Mouse (Mus musculus): ENCODE results near the gene Dand5.

Gene Dand5

DNA sequence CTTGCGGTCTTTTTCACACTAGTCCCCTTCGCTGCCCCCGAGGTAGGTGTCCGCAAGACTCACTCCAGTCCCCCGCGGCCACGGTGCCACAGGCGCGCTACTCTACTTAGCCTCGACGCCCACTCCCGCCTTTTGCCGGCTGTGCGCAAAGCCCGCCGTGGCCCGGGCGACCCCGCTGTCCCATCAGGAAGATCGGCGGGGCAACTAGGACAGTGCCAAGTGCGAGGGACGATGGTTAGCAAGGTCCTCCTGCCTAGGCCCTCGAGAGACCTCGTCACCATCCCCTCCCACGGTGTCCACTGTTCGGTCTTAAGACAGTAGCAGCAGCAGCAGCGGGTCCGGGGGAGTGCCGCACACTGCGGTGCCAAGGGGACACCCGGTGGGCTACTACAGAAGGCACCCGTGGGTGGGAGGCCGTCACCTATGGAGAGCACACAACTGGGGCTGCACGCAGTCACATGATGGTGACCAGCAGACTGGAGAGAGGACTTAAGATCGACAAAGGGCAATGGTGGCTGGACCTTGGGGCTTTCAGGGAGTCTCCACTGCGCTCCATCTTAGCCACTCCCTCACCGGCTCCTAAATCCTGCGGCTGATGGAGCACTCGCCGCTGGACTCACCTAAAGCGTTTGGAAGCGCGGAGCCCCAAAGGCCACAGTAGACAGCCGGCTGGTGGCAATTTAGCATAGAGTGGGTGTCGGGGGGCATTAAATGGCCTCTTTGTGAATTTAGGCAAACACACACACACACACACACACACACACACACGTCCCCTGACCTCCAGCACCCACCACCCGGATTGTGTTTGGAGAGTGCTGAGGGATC is 37.7 kb downstream of the Dand5 start:
- ATAC-seq (ENCODE audit: low TSS enrichment) = no peak

DNA sequence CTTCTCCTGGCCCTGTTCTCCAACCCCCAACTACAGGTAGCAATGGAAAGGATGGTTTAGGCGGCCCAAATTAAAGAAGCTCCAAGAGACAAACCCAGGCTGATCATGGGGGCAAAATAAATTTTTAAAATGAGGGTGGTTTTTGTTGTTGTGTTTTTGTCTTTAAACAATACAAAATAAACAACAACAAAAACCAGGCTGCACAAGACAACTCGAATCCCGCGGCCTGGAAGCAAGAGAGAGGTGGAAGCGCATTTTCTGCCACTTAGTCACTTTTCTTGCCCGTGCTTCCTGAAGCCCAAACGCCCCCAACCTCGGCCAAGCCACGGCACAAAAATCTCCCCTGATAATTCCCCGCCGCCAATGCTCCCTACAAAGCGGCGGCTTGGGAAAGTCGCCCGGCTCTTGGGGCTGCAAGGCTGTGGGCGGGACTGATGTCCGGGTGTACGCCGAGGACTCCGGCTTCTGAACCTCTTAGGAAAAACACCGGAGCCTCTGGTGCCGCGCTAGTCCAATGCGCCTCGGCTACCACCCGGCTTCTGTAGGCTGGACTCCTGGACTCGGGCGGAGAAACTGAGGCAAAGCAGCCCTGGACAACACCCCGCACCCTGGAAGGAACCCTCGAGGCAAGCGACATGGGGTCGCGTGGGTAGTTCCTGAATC is 38.6 kb downstream of the Dand5 start:
- ATAC-seq (ENCODE audit: low TSS enrichment) = no peak

DNA sequence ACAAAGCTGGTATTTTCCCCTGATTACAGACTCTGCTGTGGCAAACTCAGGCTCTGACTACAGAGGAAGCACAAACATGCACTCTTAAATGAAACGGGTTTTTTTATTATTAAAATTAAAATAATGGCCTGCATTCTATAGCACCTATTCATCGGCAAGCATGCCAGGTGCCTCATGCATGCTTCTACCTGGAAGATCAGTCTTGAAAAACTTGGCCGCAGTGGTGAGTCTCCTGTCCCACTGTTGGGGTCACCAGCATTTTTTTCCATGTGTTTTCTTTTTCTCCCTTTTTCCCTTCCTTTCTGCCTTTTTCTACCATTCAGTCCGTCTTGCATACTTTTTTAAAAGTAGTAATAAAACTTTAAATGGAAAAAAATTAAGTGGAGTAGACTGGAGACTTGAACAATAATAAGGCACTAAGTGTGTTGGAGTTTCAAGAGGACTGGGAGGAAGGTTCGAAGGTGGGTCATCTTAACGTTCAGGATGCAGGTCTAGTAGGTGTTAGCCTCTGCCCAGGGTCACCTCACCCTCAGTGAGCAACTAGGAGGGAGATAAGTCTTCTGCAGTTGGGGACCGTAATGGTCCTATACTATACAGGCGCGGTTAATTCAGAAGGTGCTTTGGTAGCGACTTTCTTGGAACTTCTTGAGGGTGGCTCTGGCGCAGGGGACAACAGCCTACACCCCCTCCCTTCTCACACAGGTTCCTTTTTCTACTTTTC is 39.3 kb downstream of the Dand5 start:
- ATAC-seq (ENCODE audit: low TSS enrichment) = no peak

DNA sequence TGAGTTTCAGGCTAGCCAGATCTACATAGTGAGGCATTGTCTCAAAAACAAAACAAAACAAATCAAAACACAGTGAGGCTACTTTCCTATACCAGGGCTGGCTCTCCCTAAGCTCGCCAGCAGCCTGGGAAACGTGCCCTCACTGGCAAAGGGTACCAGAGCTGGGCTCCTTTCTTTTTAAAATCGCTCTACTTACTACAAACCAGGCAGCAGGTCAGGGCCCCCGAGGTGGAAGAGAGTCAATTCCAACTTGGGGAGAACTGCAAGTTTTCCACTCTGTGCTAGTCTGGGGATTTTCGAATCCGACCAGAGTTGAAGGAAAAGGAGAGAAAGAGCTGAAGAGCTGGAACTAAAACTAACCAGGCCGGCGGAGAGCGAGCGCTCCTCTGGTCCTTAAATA is 39.9 kb downstream of the Dand5 start:
- no peak for ATAC-seq (ENCODE audit: low TSS enrichment)

DNA sequence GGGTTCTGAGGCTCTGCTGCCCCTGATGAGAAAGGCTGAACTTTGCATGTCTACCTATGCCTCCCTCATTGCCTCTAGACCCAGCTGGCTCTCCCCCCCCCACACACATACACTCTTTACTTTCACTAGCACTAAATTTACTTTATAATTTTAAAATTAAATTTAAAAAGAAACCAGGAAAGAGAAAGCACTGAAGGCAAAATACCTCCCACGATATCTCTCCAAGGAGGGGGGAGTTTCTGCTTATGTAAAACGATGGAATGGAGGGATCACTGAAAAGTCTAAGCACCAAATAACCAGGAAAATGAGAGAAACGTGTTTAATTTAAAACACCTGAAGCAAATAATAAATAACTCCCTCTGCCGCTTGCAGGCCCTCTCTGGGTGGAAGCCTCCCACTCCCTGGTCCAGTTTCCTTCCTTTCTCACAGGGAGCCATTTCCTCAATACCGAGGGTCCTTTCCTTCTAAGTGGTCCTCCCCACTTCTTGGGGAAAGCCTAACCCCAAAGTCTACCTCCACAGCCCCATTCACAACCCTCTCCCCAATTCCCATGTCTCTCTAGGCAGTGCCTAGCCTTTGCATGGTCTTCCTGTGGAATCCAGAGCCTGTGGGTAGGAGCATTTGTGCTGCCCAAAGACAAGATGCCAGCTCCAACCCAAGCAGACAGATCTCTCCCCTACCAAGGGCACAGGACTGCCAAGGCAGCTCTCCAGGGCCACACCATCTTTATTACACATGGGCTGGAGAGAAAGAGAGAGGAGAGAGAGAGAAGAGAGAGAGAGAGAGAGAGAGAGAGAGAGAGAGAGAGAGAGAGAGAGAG is 40.7 kb downstream of the Dand5 start:
- ATAC-seq (ENCODE audit: low TSS enrichment) = no peak

DNA sequence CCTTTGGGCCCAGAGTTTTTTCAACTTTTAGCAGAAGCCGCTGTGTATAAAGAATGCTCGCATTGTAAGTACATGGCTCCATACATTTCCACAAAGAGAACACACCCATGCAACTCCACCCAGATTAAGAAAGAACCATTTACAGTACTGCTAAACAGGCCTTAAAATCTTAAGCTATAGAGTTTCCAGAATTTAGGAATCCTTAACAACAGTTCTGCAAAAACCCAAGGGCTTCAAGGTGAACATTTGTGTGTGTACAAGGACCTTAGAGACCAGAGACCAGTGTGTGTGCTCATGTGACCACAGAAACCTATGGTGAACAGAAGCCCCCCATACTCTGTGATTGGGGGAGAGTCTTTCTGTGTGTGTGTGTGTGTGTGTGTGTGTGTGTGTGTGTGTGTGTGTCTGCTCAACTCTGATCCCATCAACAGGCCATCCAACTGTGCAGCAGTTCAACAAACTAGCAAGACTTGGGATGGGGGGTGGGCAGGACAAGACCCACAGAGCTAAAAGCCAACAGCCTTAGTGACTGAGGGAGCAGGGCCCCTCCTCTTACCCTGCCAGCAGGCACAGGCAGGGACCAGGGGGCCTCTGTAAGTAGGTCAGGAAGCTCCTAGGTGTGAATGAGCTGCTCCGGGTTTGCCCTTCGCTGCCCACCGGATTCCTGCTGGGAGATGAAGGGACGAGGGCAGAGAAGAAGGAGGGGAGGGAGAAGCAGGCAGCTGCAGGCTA is 41.5 kb downstream of the Dand5 start:
- ATAC-seq (ENCODE audit: low TSS enrichment) = no peak

DNA sequence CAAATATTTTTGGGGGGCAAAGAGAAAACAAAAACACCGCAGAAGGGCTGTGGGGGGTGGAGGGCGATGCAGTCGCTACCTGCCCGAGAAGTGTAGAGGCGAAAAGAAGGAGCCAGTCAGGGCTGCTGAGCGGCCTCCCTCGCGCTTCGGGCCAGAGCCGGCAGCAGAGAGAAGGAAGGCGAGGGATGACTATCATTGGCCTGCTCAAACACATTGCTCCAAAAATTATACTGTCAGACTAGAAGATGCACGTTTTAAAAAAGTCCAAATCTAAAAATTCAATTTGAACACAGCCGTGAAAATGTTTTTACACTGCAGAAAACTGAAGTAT is 42.4 kb downstream of the Dand5 start:
- 0 out of 2 replicates have a peak, but pooled peaks have one; percentile 14 for ATAC-seq (ENCODE audit: low TSS enrichment)

DNA sequence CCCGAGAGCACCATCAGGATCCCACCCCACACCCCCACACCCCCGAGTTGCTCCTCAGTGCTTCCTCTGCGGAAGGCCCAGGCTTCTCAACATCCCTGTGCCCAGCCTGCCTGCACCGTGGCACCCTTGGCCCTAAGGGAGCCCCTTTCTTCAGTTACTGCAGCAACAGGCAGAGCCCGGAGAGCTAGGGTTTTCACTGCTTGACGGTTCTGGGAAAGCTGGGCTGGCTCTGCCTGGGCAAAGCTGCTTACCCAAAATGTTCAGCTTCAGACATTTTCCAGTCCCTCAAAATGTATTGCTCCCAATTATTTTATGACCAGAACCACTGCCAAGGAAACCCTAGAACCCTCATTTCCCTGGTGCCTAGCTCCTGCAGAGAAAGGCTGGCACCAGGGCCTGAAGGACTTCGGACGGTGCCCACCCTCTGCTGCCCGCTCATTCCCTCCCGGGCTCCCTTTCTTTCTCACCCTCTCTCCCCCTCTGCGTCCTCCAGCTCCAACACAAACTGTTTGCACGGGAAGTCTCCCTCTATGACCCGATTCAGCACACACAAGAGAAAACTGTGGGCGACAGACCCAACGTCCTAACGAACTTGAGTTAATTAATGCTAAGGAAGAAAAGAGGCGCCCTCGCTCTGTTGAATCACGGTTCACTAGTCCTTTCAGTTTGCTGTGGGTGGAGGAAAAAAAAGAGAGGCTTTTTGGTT is 43.0 kb downstream of the Dand5 start:
- ATAC-seq (ENCODE audit: low TSS enrichment) = 0 out of 2 replicates have a peak, but pooled peaks have one; percentile 11

DNA sequence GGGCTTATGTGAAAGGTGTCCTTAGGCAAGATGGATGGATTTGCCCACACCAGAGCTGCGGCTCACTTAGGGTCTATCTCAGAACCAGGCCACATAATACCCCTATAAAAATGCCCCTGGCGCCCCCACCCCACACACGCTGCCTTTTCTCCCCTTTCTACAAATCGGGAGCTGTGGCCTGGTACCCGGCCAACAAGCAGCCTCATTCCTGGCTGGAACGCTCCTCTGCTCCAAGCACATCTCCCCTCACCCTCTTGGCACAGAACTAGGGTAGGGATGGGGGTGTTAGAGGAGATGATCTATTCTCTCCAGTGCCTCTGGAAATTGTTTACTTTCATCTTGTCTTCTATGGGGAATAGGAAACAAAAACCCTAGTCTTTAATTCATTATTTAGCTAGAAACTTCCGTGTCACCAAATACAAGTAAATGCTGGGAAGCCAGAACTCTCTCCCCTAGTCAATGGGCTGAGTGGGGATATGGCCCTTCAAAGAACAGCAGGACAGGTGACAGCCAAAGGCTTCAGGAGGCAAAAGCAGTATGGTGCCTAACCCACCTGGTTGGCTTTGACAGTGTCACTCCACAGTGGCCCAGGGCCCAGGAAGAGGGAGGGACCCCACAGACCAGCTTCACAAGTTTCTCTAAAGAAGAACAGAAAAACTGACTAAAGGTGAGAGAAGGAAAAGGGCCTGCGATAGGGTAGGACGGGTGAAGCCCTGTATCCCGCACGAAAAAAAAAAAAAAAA is 43.8 kb downstream of the Dand5 start:
- no peak for ATAC-seq (ENCODE audit: low TSS enrichment)

DNA sequence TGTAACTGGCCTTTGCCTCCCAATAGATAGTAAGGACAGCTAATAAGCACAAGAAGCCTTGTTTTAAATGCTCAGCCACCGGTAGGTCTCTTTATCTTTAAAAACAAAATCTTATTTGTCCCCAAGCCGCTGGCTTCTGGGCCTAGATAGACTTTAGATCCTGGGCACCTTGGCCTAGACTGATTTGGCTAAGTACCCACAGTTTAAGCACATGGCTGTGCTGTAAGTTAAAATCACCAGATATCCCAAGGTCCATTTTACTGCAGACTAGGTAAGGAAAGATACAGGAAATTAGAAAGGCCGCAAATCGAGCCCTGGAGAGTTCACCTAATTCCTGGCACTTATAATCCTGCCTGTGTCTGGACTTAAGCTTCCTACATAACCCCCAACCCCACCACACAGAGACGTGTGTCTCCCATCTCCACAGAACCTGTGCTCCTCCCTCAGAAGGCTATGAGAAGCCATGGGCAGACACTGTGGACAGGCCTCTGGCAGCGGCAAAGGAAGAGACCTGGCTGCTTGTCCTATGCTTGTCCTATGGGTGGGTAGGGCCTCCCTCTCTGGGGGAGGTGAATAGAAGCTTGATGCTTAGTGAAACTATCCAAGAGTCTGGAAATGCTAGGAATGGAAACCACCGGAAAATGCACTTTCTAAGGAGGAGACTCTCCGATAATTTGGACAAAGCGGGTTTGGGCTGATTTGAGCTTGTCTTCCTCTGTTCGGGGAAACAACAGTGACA is 44.6 kb downstream of the Dand5 start:
- ATAC-seq (ENCODE audit: low TSS enrichment) = no peak

DNA sequence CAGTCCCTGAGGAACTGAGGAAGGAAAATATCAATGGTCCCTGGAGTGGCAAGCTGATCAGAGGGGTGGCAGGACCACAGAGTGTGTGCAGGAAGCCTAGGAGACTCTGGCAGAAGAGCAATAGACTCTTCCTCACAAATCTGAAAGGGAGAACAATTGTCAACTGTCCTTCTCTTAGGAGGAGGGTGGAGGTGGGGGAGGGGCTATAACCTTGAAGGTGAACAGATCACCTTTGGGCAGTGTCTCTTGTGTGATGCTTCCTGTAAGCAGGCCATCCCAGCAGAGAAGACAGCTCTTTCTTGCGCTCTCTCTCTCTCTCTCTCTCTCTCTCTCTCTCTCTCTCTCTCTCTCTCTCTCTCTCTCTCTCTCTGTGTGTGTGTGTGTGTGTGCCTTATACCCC is 46.1 kb downstream of the Dand5 start:
- no peak for ATAC-seq (ENCODE audit: low TSS enrichment)

DNA sequence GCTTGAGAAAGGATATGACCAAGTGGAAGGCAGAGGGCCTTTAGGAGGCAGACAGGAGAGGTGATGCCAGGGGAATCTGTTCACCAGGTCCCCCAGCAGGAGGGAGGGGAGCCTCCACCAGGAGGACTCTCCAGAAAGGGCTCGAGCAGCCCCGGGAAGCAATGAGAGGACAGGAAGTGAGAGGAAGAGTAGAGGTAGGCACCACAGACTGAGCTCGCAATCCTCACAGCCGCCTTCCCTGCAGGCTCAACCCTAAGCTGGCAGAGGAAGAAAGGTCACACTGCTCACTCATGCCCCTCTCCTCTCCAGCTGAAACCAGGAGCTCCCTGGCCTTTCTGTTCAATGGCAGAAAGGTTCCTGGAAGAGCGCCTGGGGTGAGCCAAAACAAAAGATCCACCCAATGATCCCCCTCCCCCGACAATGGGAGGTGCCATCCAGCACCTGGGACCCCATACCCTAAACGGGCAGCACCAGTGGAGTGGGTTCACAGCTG is 47.0 kb downstream of the Dand5 start:
- no peak for ATAC-seq (ENCODE audit: low TSS enrichment)

DNA sequence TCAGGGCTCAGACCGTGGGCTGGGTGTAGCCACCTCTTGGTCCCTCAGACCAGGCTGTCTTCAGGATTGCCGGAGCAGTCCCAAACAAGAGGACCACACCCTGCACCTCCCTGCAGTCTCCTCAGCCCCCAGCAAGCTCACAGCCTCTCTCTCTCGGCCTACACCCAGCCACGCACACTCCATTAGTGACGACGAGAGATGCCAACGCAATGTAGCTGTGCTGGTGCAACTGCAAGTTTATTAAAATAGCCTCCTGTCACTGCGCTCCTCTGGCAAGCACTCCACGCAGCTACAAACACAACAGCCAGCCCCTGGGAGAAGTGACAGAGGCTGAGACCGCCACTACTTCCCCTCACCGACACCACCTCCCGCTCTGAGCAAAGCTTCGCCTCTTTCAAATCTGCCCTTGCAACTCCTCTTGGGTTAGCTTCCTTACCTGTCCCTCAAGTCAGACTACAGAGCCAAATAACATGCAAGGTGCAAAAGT is 47.5 kb downstream of the Dand5 start:
- peak; percentile 38 for ATAC-seq (ENCODE audit: low TSS enrichment)

DNA sequence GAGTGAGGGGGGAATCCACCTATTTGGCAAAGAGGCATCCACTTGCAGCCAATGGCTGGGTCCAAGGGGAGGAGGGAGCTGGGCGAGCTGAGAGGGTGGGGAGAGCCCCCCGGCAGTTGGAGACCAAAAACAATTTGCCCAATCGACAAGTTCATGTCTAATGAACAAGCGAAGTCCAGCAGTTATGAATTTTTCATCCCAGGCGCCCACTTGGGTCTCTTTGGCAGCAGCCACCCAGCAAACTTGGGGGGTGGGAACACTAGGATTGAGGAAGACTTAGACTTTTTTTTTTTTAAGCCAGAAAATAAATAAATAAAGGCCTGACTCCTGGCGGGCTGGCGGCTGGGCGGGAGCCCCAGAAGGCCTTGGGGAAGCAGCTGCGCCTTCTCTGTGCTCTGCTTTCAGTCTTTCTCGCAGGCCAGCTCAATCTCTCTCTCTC is 48.1 kb downstream of the Dand5 start:
- no peak for ATAC-seq (ENCODE audit: low TSS enrichment)

DNA sequence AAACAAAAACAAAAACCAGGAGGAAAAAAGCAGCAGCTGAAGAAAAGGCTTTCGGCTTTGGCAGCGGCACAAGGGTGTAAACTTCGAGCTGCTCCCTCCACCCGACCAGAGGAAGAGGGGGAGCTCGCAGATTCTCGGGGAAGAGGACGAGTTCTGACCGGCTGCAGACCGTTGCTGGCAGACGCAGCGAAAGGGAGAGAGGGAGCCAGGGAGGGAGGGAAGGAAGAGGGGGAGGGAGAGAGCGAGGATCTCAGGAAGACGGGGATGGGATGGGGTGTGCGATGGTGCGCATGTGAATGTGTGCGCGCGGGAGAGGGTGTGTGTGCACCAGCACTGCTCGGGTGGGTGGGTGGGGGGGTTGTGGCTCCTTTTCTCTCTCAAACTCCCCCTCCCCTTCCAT is 48.8 kb downstream of the Dand5 start:
- ATAC-seq (ENCODE audit: low TSS enrichment) = peak; percentile 66

DNA sequence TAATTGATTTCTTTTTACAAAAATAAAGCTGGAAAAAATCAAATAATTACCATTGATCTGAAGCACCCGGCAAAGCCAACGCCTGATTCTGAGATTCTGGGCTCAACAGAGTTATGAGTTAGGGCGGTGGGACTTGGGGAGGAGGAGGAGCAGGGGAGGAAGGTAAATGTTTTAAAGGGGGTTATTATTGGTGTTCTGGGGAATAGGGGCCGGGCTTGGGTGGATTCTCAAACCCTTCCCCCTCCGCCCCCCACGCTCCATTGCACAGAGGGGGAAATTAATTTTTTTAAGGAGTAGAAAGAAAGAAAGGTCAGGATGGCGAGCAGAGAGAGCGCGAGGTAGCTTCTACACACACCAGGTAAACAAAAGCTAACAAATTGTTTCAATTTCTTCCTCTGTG is 49.3 kb downstream of the Dand5 start:
- no peak for ATAC-seq (ENCODE audit: low TSS enrichment)

DNA sequence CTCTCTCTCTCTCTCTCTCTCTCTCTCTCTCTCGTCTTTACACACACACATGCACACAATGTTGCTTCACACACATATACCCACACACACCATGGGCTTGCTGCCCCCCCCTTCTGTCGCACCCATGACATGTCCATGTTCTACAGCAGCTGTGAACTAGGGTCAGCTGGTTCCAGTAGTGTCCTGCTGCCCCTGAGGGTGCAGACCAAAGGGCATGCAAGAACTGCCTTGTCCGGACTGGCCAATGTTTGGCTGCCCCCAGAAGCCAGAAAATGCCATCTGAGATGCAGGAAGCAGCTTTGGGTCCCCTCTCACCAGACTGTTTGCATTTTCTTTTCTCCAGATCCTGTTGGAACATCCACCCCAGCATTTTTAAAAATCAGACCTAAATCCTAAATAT is 50.0 kb downstream of the Dand5 start:
- no peak for ATAC-seq (ENCODE audit: low TSS enrichment)

DNA sequence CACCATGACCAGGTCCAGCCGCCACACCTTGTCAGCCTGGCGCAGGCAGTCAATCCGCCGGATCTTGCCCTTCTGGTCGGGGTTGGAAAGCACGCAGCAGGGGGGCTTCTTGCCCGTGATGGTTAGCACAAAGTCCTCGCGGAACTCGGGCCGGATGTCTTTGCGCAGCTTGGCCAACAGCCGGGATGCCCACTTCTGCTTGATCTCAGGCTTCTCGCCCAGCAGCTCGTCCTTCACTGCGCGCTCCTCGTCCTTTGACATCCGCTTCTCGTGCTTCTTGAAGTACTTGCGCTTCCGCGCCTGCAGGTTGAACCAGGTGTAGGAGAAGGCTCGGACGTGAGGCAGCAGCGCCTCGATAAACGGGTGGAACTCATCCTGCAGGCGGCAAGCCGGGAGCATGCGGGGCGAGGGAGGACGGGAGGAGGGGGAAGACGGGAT is 50.7 kb downstream of the Dand5 start:
- ATAC-seq (ENCODE audit: low TSS enrichment) = no peak
